Mouse (Mus musculus): ENCODE measurements at regions not wholly inside any gene's neighbourhood (a gene's known extent, or its start where the extent isn't known, plus 50 kb on each side); places are given as distances from the start of the nearest gene placed in this dataset.

GRCm38 (mm10) chr14:61803421-61803925 lies 196.2 kb downstream of the Kcnrg start:
- DNase-seq (ENCODE audit: low spot score), result no peak
- intact Hi-C loops (cut with DNase I), result no loop called here

- no peak for DNase-seq (ENCODE audit: low spot score)
- intact Hi-C loops (cut with DNase I), result no loop called here
These were observed 198.2 kb downstream of the Kcnrg start for GRCm38 (mm10) chr14:61805433-61805832.

GRCm38 (mm10) chr14:61808193-61808592 lies 200.9 kb downstream of the Kcnrg start:
- intact Hi-C loops (cut with DNase I), result no loop called here
- no peak for DNase-seq (ENCODE audit: low spot score)

- intact Hi-C loops (cut with DNase I), result no loop called here
- no peak for DNase-seq (ENCODE audit: low spot score)
These were observed 202.6 kb downstream of the Kcnrg start for GRCm38 (mm10) chr14:61809716-61810437.

GRCm38 (mm10) chr14:61810836-61811235 lies 203.6 kb downstream of the Kcnrg start:
- intact Hi-C loops (cut with DNase I), result no loop called here
- no peak for DNase-seq (ENCODE audit: low spot score)

GRCm38 (mm10) chr14:61817711-61818110 lies 210.5 kb downstream of the Kcnrg start:
- intact Hi-C loops (cut with DNase I), result no loop called here
- DNase-seq (ENCODE audit: low spot score), result no peak

- DNase-seq (ENCODE audit: low spot score), result no peak
- intact Hi-C loops (cut with DNase I), result no loop called here
These were observed 211.1 kb downstream of the Kcnrg start for GRCm38 (mm10) chr14:61818365-61818764.

- intact Hi-C loops (cut with DNase I), result no loop called here
These were observed 212.0 kb downstream of the Kcnrg start for GRCm38 (mm10) chr14:61819251-61819650.

GRCm38 (mm10) chr14:61834291-61834936 lies 227.2 kb downstream of the Kcnrg start:
- intact Hi-C loops (cut with DNase I), result no loop called here
- DNase-seq (ENCODE audit: low spot score), result no peak

More at GRCm38 (mm10) chr14:61819251-61819650, 212.0 kb downstream of the Kcnrg start:
- DNase-seq (ENCODE audit: low spot score), result no peak

GRCm38 (mm10) chr14:61835729-61836128 lies 228.5 kb downstream of the Kcnrg start:
- no peak for DNase-seq (ENCODE audit: low spot score)
- intact Hi-C loops (cut with DNase I), result no loop called here

GRCm38 (mm10) chr14:61836231-61836630 lies 229.0 kb downstream of the Kcnrg start:
- DNase-seq (ENCODE audit: low spot score), result no peak
- intact Hi-C loops (cut with DNase I), result no loop called here

GRCm38 (mm10) chr14:61836965-61837364 lies 229.7 kb downstream of the Kcnrg start:
- no peak for DNase-seq (ENCODE audit: low spot score)
- intact Hi-C loops (cut with DNase I), result no loop called here

- no peak for DNase-seq (ENCODE audit: low spot score)
- intact Hi-C loops (cut with DNase I), result no loop called here
These were observed 230.6 kb downstream of the Kcnrg start for GRCm38 (mm10) chr14:61837851-61838250.

- DNase-seq (ENCODE audit: low spot score), result no peak
- intact Hi-C loops (cut with DNase I), result no loop called here
These were observed 235.2 kb downstream of the Kcnrg start for GRCm38 (mm10) chr14:61842476-61842875.

- DNase-seq (ENCODE audit: low spot score), result no peak
- intact Hi-C loops (cut with DNase I), result no loop called here
These were observed 239.2 kb downstream of the Kcnrg start for GRCm38 (mm10) chr14:61846441-61846840.

GRCm38 (mm10) chr14:61850244-61850643 lies 243.0 kb downstream of the Kcnrg start:
- intact Hi-C loops (cut with DNase I), result no loop called here

GRCm38 (mm10) chr14:61857616-61858015 lies 250.4 kb downstream of the Kcnrg start:
- intact Hi-C loops (cut with DNase I), result no loop called here
- no peak for DNase-seq (ENCODE audit: low spot score)

More at GRCm38 (mm10) chr14:61850244-61850643, 243.0 kb downstream of the Kcnrg start:
- DNase-seq (ENCODE audit: low spot score), result no peak

- DNase-seq (ENCODE audit: low spot score), result no peak
- intact Hi-C loops (cut with DNase I), result no loop called here
These were observed 253.4 kb downstream of the Kcnrg start for GRCm38 (mm10) chr14:61860688-61861087.

- intact Hi-C loops (cut with DNase I), result no loop called here
- no peak for DNase-seq (ENCODE audit: low spot score)
These were observed 254.2 kb downstream of the Kcnrg start for GRCm38 (mm10) chr14:61861357-61861958.

GRCm38 (mm10) chr14:61862931-61863330 lies 255.7 kb downstream of the Kcnrg start:
- intact Hi-C loops (cut with DNase I), result no loop called here
- no peak for DNase-seq (ENCODE audit: low spot score)

GRCm38 (mm10) chr14:61863475-61863874 lies 256.2 kb downstream of the Kcnrg start:
- intact Hi-C loops (cut with DNase I), result no loop called here
- no peak for DNase-seq (ENCODE audit: low spot score)

All from heart, postnatal 25 days (tissue).